Mouse (Mus musculus) megakaryocyte, adult 5-6 weeks (primary cell): ENCODE measurements around the gene Lama4. TPM values are rescaled to one million over a fixed set of nuclear protein-coding genes. Genes with fewer than 3 reads are reported as not detected.

Experiments
- ATAC-seq: 2 replicates; pipeline ENCODE4 v1.8.0; 2016; ENCODE audit warnings: mild to moderate bottlenecking, inconsistent platforms; ENCODE audit not compliant: poor library complexity, severe bottlenecking
- total RNA-seq, 2 experiments: library from RNA; stranded (forward) in 1 of 2; stranded (reverse) in 1 of 2; fragments of 153-499, 151-499 nt in 1 of 2; fragments of 221-1000, 200-1000 nt in 1 of 2; gene quantifications; 2 replicates each; pipeline versions ENCODE4 v1.2.3 to v1.2.4; 2015 to 2017

Gene Lama4
- total RNA-seq, 2 experiments from 2014 or later = 0.04 TPM; not detected in 1

- no peak for ATAC-seq
Measured at GRCm38 (mm10) chr10:39045111-39045510, 79.8 kb downstream of the Lama4 start.

DNA sequence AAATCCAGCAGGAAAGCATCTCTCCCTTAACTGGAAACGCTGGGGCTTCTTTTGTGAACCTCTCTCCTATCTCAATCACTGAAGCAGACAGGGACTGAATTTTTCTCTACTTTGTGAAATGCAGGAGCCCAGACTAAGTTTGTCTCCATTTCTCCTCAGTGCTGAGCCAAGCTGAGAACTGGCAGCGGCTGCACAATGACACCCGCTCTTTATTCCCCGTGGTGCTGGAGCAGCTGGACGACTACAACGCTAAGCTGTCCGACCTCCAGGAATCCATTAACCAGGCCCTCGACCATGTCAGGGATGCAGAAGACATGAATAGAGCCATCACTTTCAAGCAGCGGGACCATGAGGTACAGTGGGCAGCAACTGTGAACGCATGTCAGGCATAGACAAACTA is 82.5 kb downstream of the Lama4 start:
- ATAC-seq = no peak

DNA sequence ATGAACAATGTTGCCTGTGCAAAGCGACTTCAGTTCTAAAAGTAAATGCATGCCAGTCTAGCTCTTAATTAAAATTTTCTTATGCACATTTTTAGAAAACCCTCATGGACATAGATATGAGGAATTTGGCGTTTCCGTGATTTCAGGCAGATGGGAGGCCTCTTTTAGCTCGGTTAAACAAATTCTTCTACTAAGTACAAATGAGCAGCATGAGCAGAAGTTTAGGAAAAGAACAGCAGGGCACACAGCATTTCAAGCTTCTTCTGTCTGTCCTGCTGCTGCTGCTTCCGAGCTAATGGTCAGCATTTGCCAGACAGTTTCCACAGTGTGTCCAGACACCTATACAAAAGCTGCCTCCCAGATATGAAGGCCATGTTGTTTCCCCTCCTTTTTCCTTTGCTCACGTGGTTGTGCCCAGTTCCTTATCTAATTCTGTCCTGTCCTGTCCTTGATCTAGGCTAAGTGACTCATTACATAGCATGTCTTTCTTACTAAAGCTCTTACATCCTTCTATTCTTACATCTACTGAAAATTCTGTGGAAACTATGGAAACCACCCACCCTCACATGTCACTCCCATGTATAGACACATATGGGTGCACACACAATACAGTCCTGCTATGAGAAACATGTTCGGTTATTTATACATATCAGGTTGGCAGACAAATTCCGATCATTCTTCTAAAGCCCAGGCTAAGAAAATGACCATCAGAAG is 84.4 kb downstream of the Lama4 start:
- no peak for ATAC-seq

DNA sequence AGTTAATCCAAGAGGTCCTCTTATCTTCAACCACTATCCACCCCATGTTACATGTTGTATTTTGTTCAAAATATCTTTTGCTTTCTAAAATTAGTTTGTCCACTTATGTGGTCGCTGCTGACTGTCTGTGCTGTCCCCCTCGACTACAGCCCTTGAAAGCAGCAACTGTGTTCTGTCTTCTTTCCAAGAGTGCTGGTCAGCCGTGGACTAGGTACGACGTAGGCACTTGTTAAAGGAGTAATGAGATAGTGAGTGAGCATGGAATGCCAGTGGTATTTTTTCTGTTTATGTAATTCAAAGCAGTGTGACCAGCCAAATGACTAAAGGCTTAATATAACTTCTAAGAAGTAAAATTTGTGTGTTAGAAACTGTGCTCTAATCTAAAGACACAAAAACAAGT is 90.7 kb downstream of the Lama4 start:
- ATAC-seq = no peak

GRCm38 (mm10) chr10:39064732-39065131 is 99.4 kb downstream of the Lama4 start:
- no peak; the same call in 1 of the 2 replicates for ATAC-seq

DNA sequence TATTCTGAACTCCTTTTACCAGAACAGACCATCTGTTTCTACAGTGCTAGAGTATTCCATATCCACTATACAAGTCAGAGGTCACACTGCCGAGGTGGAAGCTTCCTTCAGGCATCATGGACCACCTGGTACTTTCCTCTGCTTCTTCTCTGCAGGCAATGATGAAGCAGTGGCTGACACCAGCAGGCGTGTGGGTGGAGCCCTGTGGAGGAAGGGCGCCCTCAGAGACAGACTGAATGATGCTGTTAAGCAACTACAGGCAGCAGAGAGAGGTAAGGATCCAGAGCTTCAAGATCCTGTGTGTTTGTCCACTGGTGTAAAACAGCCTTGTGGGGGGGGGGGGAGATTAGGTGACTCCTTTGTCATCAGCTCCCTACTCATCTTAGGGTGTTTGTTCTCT is 100.1 kb downstream of the Lama4 start:
- ATAC-seq = no peak

GRCm38 (mm10) chr10:39066061-39066460 is 100.7 kb downstream of the Lama4 start:
- ATAC-seq = no peak

GRCm38 (mm10) chr10:39066962-39067361 is 101.6 kb downstream of the Lama4 start:
- ATAC-seq = peak; percentile 88

DNA sequence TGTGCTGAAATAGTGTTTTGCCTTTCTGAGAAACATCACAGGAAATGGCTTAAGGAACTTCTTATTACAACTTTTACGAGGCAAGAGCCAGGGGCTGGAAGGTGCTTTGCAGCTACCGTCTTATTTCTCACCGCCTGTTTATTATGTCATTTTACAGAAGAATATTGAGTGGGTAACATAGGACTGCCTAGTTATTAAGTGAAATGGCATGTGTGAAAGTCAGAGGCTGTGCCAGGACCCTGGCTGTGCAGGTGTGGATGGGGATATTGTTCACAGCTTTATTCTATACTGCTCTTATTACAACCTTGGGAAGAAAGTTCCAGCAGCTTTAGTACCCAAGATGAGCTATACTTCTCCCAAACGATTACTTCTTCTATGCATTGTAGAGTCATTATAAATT is 106.7 kb downstream of the Lama4 start:
- ATAC-seq = no peak

- ATAC-seq = no peak
Measured at GRCm38 (mm10) chr10:39096981-39097380, 131.7 kb downstream of the Lama4 start.

GRCm38 (mm10) chr10:39098746-39099145 is 133.4 kb downstream of the Lama4 start:
- no peak for ATAC-seq

- no peak for ATAC-seq
Measured at GRCm38 (mm10) chr10:39104803-39105449, 139.6 kb downstream of the Lama4 start.

DNA sequence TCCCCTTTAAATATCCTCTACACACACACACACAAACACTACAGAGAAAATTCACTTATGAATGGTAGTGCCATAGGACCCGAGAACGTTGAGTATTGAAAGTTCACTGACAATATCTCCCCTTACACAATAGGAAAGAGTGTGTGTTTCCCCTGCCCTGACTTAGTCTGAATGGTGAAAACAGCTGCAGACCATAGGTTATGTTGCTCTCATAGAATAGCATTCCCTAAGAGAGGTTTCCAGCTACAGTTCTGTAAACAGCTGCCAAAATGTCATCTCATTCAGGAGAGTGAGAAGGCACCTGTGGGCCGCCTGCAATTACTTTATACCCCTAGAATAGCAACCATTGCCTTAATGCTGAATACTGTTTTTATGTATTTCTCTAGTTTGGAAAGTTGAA is 141.1 kb downstream of the Lama4 start:
- ATAC-seq = no peak

DNA sequence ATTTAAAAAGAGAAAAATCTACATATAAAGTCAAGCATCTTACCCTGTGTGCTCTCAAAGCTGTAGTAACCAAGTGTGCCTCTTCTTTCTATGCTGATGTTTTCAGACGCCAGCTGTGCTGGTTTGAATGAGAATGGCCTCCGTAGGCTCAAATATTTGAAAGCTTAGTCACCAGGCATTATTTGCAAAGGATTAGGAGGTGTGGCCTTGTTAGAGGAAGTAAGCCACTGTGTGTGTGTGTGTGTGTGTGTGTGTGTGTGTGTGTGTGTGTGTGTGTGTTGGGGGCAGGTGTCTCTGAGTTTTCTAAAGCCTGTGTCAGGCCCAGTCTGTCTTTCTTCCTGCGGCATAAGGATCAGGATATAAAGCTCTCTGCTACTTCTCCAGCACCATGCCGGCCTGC is 141.6 kb downstream of the Lama4 start:
- ATAC-seq = no peak

DNA sequence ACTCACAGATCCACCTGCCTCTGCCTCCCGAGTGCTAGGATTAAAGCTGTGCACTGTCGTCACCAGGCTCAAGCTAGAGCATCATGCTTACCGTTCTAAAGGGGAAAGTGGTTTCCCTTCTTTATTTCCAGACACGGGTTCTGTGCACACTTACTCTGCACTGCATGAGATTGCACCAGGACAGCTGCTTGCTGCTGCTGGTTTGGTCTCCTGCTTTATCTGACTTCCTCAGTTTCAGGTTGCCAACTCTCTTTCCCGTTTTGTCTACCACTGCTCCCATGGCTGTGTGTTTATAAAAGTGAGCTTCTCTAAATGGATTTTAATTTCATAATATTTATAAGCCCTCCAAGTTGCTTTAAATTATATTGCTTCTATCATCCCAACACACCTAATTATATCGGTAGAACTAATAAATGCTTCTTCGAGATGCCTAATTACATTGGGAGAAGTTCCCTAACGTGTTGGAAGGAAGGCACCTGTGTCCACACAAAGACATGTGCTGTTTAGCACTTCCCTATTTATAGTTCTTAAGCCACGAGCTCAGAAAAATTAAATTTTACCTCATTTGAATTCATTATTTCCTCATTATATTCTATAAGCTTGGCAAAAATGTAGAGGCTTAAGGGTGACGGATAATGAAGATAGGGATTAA is 143.6 kb downstream of the Lama4 start:
- ATAC-seq = no peak

GRCm38 (mm10) chr10:39109489-39109874 is 144.2 kb downstream of the Lama4 start:
- ATAC-seq = no peak

DNA sequence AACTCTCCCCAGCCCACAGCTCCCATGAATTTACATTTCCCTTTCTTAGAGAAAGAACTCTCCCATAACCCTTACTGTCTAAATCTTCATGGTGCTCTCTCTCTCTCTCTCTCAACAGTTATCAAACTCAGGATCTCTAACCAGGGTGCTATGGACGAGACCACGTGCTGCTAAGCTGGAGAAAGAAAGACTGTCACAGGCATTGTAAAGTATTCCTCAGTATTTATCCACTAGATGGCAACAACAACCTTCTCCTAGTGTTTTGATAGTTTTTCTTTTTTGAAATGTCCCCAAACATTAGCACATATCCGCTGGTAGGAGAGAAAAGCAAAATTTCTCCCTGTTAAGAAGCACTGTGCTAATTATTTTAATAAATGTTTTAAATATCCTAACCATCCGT is 156.1 kb downstream of the Lama4 start:
- ATAC-seq = no peak

DNA sequence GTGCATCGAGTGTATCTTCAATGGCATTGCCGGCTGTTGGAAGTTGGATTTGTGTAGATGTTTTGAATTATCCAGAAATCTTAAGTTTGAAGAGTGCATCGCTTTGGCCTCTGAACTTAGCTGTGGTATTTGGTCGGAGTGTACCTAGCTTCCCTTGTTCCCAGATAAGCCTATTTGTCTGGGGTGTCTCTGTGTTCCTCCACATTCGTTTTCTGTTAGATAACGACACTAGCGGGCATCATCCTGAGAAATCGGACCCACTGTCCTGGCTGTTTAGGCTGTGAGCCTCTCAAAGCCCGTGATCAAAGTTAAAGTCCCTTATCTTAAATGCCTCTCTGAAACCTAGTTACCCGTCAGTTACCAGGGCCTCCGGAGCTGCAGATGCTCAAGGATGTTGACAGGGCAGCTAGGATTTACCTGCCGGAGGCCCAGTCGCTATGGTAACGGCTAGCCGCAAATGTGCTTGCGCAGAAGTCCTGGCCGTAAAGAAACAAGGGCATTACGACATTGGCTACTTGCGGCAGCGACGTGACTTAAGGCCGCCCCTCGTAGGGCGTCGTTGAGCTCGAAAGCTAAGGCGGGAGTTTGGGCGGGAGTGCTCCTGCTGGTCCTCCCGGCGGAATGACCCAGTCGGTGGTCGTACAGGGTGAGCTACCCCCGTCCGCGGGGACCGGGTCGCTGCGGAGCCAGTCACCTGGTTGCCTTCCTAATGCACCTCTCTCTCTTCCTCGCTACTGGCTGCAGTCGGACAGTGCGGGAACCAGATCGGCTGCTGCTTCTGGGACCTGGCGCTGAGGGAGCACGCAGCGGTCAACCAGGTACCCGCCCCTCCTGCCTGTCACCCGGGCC is 168.4 kb downstream of the Lama4 start, which contains the start of the genes Fam229b and Tube1:
Gene Fam229b, minus strand, starts transcription at position 453 of the 849 bp plus-strand sequence.
Gene Tube1, plus strand, starts transcription at position 515 of the 849 bp plus-strand sequence.
- ATAC-seq = peak; percentile 99

DNA sequence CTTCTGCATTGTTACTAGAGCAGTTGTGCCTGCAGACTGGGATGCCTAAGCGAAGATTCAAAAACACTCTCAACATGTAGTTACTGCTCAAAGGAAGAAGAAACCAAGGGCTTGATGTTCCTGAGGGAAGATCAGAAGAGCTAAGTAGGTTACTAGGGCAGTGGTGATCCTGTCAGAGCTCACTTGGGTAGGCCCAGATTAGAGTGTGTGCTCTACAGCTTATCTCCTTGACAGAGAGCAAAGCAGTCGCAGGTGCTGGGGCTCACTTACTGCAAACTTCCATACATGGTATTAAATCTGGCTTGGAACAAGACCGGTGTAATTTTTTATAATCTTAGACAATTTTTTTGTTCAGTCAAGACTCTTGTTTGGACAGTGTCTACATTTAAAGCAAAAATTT is 172.5 kb downstream of the Lama4 start:
- ATAC-seq = no peak

DNA sequence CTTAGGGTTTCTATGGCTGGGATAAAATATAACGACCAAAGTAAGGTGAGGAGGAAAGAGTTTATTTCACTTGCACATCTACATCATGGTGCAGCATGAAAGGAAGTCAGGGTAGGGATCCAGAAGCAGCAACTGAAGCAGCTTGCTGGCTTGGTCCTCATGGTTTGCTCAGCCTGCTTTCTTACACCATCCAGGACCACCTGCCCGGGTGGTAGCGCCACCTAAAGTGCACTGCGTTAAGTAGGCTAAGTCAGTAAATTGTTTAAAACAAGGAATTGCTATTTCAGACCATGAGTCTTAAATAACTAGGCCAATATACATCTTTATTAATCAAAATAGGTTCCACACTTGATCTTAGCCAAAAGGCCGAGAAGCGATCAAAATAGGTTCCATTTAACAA is 173.4 kb downstream of the Lama4 start:
- no peak for ATAC-seq

DNA sequence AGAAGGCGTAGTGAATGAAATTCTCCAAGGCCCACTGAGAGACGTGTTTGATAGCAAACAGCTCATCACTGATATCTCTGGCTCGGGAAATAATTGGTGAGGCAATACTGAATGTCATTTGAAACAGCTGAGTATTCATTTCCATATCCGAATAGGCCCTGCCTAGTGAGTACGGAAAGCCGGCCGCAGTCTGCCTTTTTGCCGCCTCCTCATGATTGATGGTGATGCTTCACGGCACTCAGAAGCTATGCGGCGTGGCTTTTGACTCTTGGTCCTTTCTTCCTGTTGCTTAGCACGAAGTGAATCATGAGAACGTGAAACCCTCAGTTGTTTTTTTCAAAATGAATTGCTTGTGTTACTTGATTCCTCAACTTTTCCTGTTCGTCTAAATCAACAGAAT is 175.5 kb downstream of the Lama4 start:
- no peak for ATAC-seq
